Mouse (Mus musculus): ENCODE data around the gene Fibcd1.

DNA sequence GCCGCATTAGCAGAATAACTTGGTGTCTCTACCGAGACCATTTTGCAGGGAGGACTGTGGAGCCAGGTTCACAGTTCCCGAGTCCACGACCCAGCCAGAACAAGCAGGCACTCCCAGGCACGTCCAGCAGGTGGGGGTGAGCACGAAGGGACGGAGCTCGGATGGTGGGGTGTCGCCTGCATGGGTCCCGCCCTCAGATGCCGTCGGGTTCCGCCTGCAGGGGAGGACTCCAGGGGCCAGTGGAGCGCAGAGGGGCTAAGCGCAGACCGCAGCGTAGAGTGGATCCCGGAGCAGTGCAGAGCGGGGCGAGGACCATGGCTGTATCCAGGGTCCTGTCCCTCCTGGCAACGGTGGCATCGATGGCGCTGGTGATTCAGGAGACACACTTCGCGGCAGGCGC, 41.2 kb upstream of the Fibcd1 start, which contains the start of gene Lamc3:
- TF ChIP-seq CTCF (IDR thresholded peaks at IDR 0.05; ENCODE audit: control insufficient read depth, insufficient read depth, low read length): 0 out of 2 replicates have a peak, but pooled peaks have one; percentile 18
- TF ChIP-seq POLR2A (IDR thresholded peaks at IDR 0.05; ENCODE audit: borderline replicate concordance, control insufficient read depth, low read depth, low read length): no peak
